Mouse (Mus musculus): ENCODE results near the gene Zbtb34. TPM values are rescaled to one million over a fixed set of nuclear protein-coding genes. Genes with fewer than 3 reads are reported as not detected.

Gene Zbtb34
- total RNA-seq (2021): 10 to 100 TPM; 29.7 to 38.4 TPM
- long read RNA-seq, experiment 1, partial matches to known transcripts: 0 of 6 reads
- long read RNA-seq, experiment 1, other reads (novel, unspliced or antisense): 2 of 6 reads
- long read RNA-seq, experiment 2, full-length matches to known transcripts: 7 of 10 reads
- long read RNA-seq, experiment 2, partial matches to known transcripts: 0 of 10 reads
- long read RNA-seq, experiment 2, other reads (novel, unspliced or antisense): 3 of 10 reads

DNA sequence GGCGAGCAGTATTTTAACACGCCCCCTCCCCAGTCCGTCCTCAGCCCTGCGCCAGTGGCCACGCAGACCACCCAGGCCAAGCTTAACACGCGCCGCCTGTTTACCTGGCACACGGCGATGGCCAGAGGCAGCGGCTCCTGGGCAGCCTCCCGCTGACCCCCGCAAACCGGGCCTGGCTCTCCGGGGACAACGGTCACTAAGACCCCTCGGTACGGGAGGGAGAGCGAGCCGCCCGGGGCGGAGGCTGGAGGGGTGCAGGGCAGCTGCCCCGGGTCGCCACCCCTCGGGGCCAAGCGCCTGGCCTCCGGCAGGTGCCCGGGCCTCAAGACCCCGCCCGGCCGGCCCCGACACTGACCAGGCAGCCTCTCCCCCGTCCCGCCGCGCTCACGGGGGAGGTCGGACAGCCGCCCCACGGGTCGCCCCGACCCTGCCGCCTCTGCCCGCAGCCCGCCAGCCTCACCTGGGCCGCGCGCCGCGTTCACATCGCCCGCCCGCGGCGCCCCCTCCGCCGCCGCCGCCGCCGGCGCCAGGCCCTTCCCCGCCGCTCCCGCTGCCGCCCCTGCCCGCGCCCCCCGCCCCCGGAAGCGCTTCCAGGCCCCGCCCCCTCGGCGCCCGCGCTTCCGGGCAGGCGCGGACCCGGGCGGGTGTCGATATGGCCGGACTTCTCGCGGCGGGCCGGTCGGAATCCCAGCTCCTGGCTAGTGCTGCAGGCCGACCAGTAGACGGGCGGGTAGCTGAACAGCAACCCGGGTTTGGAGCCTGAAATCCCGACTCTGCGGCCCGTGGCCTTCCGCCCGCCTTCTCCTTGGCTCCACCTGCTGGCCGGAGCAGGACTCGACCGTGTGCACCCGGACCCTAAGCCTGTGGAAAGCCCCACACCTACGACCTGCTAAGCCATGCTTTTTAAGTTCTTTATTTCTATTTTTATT lies at the start of gene Zbtb34:
Zbtb34 (minus strand) TSS at position 554 of the 929 bp plus-strand sequence.
- intact Hi-C loops (cut with DNase I): no loop called here
- DNase-seq (ENCODE audit: low spot score in 2 of 2): peak in 1 of 2 experiments; percentile 58

DNA sequence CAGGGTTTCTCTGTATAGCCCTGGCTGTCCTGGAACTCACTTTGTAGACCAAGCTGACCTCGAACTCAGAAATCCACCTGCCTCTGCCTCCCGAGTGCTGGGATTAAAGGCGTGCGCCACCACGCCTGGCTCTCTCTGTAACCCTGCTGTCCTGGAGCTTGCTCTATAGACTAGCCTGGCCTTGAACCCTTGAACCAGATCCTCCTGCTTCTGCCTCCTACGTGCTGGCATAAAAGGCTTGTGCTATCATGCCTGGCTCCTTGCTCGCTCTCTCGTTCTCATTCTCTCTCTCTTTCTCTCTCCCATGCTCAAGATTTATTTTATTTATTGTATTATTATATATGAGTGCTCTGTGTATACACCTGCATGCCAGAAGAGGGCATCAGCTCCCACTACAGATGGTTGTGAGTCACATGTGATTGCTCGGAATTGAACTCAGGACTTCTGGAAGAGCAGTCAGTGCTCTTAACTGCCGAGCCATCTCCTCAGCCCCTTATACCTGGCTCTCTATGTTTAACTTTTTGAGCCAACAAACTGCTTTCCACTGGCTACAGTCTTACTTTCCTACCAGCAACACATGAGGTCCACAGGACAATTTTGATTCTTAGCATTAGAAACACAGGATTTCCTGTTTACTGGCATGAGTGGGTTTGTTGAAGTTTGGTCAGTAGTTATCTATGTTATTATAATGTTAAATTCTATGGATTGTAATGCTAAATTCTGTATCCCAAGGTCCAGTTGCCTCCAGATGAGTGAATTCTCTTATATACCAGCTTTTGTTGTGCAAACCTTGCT lies 47.0 kb upstream of the Zbtb34 start:
- DNase-seq (ENCODE audit: low spot score in 2 of 2): no peak
- intact Hi-C loops (cut with DNase I): no loop called here

DNA sequence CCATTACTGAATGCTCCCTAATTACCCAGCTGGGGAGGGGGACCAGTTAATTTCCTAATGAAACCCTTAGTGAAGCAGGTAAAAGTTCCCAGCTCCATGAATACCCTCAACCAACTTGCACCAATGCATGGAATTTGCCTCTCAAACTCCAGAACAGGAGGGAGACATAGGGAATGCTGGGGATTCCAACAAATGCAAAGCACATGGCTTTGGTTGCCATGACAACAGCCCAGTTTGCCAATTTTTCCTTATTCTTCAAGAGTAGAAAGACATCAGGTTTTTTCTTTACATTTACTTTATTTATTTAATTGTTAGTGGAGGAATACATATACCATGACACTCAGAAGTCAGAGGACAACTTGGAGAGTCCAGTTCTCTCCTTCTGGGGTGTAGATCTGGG lies 44.8 kb upstream of the Zbtb34 start:
- intact Hi-C loops (cut with DNase I): no loop called here
- peak; percentile 87 to 93 for DNase-seq (ENCODE audit: low spot score in 2 of 2)

DNA sequence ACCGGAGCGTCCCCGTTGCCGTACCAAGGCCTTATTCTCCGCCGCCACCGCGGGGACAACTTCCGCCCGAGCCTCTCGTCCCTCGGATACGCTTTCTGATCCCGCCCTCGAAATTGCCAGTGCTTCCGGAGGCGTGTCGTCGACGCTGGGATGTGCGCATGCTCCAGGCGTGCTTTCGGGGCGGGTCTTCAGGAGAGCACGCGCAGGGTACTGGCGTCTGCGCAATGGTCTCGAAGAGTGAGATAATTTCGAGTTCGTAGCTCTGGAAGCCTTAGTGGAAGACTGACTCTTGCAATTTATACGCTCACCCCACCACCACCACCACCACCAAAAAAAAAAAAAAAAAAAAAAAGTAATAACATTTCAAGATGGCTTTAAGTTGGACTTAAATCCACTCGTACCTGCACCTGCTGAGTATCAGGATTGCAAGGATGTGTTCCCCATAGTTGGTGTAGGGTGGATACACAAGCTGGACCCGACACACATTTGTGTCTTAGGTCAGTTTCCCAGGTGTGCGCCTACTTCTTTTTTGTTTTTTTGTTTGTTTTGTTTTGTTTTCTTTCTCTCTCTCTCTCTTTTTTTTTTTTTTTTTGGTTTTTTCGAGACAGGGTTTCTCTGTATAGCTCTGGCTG lies 37.5 kb upstream of the Zbtb34 start, which contains the start of gene Zbtb43:
Zbtb43 (minus strand) TSS at position 94 of the 632 bp plus-strand sequence.
- intact Hi-C loops (cut with DNase I): no loop called here

DNA sequence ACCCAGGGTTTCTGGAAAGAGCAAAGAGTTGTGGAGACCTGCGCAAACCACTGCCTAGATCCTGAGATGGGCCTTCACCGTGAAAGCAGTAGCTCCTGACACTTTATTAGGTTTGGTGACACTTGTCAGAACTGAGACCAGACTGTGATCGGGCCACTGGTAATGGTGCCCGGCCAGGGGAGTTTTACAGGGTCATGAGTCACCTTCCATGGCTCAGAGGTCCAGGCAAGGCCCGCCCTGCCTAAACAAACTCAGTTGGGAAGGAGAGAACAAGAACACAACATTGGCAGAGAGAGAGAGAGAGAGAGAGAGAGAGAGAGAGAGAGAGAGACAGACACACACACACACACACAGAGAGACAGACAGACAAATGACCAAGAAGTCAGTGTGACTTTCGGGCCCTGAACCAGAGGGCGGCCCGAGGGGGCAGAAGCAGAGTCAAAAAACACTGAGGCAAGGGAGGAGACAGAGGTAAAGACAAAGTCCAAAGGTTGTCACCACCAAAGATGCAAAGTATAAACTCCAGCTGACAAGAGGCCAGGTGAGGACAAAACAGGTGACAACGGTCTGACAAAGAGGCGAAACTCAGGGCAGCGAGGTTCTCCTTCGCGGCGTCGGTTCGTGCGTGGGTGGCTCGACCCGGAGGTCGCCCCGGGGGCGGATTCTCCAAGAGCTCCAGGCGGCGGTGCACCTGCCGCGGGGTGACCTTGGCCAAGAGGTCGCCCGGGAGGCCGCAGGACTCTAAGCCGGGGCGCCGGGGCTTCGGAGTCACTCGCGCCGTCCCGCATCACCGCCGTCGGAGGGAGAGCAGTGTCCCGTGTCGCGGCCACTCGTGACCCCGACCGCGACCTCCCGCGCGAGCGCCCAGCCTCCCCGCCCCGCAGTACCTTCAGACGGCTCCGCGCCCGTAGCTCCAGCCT lies 36.7 kb upstream of the Zbtb34 start:
- intact Hi-C loops (cut with DNase I): no loop called here
- DNase-seq (ENCODE audit: low spot score in 2 of 2): no peak

More for the DNA sequence above, 37.5 kb upstream of the Zbtb34 start, which contains the start of gene Zbtb43:
- peak; percentile 96 for DNase-seq (ENCODE audit: low spot score in 2 of 2)

DNA sequence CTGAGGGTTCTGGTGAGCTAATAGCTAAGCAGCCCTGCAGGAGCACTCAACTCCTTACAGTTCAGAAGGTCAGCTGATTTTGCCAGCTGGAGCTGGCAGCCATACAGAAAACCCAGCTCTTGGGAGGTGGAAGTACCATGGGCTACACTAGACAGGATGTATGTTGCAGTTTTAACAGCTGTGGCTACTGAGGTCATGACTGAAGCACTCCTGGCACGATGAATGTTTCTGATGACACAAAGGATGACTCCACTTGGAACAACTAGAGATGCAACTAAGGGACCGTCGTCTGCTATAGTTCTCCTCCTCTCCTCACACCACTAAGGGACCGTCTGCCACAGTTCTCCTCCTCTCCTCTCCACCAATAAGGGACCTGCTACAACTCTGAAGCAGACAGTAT lies 34.8 kb upstream of the Zbtb34 start:
- intact Hi-C loops (cut with DNase I): no loop called here
- DNase-seq (ENCODE audit: low spot score in 2 of 2): peak in 1 of 2 experiments; percentile 56

DNA sequence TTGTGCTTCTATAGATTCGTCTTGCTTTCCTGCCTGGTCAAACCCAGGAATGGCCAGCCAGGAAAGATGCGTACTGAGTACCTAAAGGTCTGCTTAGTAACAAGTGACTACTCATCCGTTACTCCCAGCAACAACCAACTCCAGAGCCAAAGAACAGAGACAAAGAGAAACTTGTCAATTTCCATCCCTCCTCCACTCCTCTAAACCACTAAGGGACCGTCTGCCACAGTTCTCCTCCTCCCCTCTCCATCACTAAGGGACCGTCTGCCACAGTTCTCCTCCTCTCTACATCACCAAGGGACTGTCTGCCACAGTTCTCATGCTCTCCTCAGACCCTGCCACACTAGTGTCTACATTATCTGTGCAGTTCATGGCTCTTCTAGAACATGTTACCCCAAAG lies 34.1 kb upstream of the Zbtb34 start:
- intact Hi-C loops (cut with DNase I): no loop called here
- DNase-seq (ENCODE audit: low spot score in 2 of 2): peak in 1 of 2 experiments; percentile 57

DNA sequence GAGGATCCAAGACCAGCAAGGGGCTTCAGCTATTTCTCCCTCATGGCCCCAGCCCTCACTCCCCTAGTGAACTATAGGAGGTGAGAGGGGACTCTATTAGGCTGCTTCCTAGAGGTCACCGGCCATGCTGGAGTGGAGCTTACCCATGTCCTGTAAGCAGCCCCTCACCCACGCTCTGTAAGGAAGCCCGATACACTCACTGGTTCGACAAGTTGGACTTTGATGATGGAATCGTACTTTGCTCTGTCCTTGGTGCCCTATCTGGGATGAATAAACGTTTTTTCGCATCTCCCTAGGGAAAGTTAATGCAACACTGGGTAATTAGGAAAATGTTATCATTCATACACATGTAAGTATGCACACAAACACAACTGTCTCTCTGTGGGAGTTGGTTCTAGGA lies 30.9 kb upstream of the Zbtb34 start:
- intact Hi-C loops (cut with DNase I): no loop called here
- DNase-seq (ENCODE audit: low spot score in 2 of 2): no peak

DNA sequence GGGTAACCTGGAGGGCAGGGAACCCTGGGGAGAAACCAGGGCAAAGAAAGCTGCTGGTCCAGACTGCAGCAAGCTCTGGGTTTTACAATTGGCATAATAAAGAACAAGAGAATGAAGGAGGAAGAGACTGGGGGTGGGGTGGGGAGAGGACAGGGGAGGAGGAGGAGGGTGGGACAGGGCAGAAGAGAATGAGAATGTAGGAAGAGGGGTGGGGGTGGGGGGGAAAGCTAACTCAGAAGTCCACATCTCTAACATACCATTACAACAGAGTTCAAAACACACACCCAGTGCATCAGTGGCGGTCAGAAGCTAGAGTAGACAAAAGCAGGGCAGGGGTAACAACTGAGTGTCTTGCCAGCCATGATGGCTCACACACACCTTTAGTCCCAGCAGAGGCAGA lies 29.9 kb upstream of the Zbtb34 start:
- intact Hi-C loops (cut with DNase I): no loop called here
- DNase-seq (ENCODE audit: low spot score in 2 of 2): no peak

DNA sequence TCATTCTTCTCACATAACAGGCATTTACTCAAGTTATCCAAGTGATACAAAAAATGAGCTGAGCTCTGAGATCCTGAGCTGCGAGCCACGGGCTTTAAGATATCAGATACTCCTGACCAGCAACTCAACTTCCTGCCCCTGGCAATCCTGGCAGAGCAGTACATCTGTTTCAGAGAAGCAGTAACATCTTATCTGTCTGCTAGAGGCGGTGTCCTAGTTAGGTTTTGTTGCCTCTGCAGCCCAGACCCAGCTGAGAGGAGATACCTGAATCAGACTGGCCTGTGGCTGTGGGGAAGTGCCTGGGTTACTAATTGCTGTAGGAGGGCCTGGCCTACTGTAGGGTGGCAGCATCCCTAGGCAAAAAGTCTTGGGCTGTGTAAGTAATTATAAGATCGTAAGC lies 28.5 kb upstream of the Zbtb34 start:
- no peak for DNase-seq (ENCODE audit: low spot score in 2 of 2)
- intact Hi-C loops (cut with DNase I): no loop called here

DNA sequence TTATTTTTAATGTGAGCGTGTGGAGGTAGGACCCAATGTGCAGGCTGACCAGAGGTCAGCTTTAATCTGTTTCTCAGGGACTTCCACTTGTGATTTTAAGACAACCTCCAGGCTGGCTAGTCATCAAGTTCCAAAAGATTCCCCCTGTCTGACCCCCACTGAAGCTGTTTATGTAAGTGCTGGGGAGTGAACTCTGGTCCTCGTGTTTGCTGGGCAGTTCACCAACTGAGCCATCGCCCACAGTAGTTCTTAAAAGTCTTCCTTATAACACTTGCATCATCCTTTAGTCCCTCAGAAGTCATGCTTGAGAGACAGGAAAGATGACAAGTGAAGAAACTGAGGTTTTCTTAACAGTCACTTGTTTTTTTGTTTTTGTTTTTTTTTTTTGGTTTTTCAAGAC lies 25.6 kb upstream of the Zbtb34 start:
- DNase-seq (ENCODE audit: low spot score in 2 of 2): no peak
- intact Hi-C loops (cut with DNase I): no loop called here

DNA sequence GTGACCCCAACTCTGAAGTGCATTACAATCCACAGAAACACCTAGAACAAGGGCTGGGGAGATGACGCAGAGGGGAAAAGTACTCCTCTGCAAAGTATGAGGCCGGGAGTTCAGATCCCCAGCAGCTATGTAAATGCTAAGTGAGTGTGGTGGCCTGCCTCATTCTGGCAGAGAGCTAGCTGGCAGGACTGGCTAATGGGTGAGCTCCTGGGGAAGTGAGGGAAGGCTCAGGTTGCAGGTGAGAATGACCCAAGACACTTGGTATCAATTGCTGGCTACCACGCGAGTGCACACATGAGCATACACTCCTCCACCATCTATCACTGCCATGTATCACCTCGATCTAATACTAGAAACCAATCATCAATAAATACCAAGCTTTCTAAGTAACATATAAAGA lies 25.1 kb upstream of the Zbtb34 start:
- no peak for DNase-seq (ENCODE audit: low spot score in 2 of 2)
- intact Hi-C loops (cut with DNase I): no loop called here

DNA sequence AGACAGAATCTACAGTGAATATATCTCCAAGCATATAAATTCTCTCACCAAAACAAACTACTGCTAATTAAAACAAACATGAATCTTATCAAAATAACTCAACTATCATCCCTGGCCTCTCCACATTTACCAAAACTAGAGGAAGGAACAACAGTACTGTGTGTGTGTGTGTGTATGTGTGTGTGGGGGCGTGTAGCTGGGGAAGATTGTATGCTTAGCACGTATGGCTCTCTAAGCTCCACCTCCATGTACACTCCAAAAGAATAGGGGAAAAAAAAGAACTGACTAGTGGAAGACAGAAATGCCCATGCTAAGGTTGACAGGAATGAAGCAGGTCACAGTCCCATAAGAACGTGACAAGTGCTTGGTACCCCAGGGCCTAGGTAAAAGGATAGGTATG lies 24.2 kb upstream of the Zbtb34 start:
- no peak for DNase-seq (ENCODE audit: low spot score in 2 of 2)
- intact Hi-C loops (cut with DNase I): no loop called here

DNA sequence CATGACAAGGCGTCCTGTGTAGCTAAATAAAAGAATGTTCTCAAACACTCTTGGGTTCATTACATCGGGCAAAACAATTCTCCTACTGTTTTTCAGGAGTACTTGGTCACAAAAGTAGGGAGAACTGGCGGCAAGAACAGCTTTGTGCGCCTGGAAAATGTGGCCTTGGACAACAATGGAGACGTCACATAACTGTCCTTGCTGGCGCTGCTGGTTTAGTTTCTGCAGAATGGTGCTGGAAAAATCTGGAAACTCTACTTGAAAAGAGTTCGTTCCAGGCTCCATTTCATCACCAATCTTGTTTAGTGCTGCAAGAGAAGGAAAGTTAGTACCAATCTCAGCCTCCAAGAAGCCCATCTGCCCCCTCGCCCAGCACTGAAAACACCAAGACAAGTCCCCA lies 23.7 kb upstream of the Zbtb34 start:
- DNase-seq (ENCODE audit: low spot score in 2 of 2): no peak
- intact Hi-C loops (cut with DNase I): no loop called here

DNA sequence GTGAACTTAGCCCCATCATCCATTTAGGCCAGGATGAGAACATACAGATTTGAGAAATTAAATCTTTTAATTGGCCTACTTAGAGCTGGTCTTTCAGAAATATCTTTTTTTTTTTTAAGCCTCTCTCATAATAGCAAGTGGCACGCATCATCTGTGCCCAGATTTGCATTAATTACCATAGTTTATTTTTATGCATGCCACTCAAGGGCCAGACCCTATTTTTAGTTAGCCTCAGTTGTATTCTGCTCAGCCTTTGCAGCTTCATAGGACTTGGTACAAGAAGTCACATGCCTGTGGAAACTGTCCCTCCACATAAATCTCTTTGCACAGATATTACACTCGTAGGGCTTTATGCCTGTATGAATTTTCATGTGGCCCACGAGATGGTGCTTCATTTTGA lies 22.4 kb upstream of the Zbtb34 start:
- DNase-seq (ENCODE audit: low spot score in 2 of 2): peak in 1 of 2 experiments; percentile 80
- intact Hi-C loops (cut with DNase I): no loop called here

DNA sequence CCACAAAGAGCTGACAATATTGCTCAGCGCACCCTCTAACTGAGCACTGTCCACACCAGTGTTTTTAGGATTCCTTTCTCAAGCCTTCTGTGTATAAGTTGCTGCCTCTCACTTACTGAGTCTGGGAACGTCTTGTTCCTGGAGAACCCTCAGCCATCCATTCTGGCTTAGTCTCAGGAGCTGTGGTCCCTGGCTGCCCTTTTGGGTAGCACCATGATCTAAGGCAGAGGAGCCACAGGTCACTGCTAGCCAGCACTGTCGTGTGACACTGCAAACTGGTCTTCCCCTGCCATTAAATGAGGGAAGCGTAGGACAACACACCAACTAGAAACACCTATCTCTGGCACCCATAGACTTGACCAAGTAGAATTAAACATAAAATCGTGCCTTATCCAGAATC lies 21.6 kb upstream of the Zbtb34 start:
- no peak for DNase-seq (ENCODE audit: low spot score in 2 of 2)

DNA sequence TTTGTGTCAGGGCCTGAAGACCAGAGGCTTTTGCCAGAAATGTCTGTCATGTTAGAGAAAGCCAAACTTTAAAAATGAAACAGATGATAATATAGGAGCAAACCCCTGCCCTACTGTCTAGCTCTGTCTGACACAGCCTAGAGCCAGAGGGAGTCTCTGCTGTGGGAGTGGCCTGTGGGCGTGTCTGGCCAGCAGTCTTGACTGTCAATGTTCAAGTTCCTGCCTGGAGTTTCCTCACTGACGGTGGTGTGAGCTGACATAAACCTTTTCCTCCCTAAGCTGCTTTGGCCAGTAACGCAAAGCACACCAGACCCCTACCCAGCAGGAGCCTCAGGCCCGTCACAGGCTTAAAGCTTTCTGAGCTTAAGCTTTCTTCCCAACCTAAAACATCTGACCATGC lies 21.0 kb upstream of the Zbtb34 start:
- DNase-seq (ENCODE audit: low spot score in 2 of 2): no peak
- intact Hi-C loops (cut with DNase I): no loop called here

More for the DNA sequence above, 21.6 kb upstream of the Zbtb34 start:
- intact Hi-C loops (cut with DNase I): no loop called here

All from left cerebral cortex, postnatal 14 days (tissue).